Mouse (Mus musculus): Measurements from ENCODE around the gene Col25a1.

GRCm38 (mm10) chr3:130309277-130309676 lies 178.0 kb downstream of the Col25a1 start:
- TF ChIP-seq POLR2A (IDR thresholded peaks at IDR 0.05; ENCODE audit: borderline replicate concordance, extremely low read depth, insufficient read depth, insufficient read length, poor library complexity, severe bottlenecking) (no peak), CTCF (IDR thresholded peaks at IDR 0.05; ENCODE audit: borderline replicate concordance, extremely low read depth, insufficient read depth, insufficient read length) (no peak)
